Mouse (Mus musculus): ENCODE results near the gene Abcb8. TPM values are rescaled to one million over a fixed set of nuclear protein-coding genes. Genes with fewer than 3 reads are reported as not detected.

The Abcb8 gene
- polyA plus RNA-seq, 1 experiment from 2014 or later = 48.6 TPM

DNA sequence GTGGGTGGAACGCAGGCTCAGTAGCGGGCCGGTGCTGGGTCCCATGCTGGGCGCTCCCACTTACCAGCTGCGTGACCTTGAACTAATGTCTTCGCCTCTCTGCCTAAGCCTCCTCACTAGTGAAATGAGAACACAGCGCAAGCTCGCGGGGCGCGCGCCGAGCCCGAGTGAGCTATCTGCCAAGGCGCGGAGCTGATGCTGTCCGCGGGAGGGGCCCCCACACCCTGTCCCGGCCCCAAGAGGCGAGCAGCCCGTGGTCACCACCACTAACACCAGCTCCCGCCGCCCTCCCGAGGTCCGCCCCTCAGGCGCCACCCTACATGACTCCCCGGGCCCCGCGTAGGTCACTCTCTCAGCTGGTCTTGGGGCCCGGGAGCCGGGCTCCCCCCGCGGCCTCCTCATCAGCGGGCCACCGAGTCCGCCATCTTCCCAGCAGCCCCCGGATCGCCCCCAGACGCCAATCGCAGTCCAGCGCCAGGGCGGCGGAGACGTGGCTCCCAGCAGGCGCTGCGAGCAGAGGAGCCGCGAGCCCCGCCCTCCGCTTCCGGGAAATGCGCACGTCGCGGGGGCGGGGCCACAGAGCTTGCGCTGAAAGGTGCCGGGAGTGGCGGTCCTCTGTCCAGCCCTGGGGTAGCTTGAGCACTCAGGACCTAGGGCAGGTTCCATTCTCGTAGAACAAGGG is 51.4 kb downstream of the Abcb8 start, which contains the start of gene Fastk:
Gene Fastk (minus strand): TSS at position 542 of the 682 bp plus-strand sequence.
- H3K36me3 ChIP-seq (ENCODE audit: insufficient read depth, low read length) = peaks cover 30% of the 10 kb centered on the region
- H3K4me3 ChIP-seq (replicated peaks; ENCODE audit: low read depth, low read length) = peak within 1 kb of the TSS; percentile 93
- no peaks in the 10 kb centered on the region for H3K27me3 ChIP-seq (ENCODE audit: insufficient read depth, low read length)
- peaks cover 15% of the 10 kb centered on the region; the same call in 1 of the 2 replicates for H3K4me1 ChIP-seq (replicated peaks; ENCODE audit: insufficient read depth, low read length)
- peak within 1 kb of the TSS; percentile 97 for H3K9ac ChIP-seq (ENCODE audit: low read depth, low read length)
- WGBS = under 1% methylated on average over 51 of the region's 60 CpGs
- peak; percentile 97 for DNase-seq (ENCODE audit: low spot score)
- peak within 1 kb of the TSS; percentile 90 for H3K4me2 ChIP-seq (ENCODE audit: low read length)
- no peaks in the 10 kb centered on the region for H3K9me3 ChIP-seq (replicated peaks; ENCODE audit: low read length)
- peak within 1 kb of the TSS; percentile 95 for H3K27ac ChIP-seq
- ATAC-seq (replicated peaks; ENCODE audit: low FRiP score, low read depth) = peak; percentile 85
- TF ChIP-seq CTCF (IDR thresholded peaks at IDR 0.05; ENCODE audit: low read depth) = peak; percentile 2; the same call in 1 of the 2 replicates

DNA sequence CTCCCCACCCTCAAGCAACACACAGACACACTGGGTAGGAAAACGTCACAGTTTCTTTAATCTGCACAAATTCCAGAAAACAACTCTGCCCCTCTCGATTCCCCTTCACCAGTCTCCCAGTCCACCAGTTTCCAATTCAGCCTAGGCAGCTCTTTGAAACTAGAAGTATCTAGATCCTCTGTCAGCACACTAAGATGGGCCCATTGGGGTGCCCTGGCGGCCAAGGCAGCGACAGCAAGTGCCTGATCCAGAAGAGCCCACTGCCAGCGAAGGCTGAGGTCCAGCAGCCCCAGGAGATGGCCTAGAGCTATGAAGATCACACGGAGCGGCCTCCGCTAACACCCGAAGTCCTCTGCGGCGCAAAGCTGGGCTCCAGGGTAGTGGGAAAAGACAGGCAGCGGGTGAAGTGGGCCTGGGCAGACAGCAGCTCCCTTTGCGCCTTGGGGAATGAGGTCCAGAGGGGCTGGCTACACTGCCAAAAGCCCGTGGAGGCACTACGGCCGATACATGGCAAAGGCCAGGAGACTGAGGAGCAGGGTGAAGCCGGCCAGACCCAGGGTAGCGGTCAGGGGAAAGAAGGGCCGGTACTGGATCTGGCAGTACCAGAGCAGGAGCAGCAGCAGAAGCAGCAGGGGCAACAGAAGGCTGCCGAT is 52.1 kb downstream of the Abcb8 start:
- Histone ChIP-seq H3K4me1 (replicated peaks; ENCODE audit: insufficient read depth, low read length) (peaks cover 15% of the 10 kb centered on the region; the same call in 1 of the 2 replicates), H3K9ac (ENCODE audit: low read depth, low read length) (peak overlapping the region; percentile 97), H3K4me2 (ENCODE audit: low read length) (peak overlapping the region; percentile 90), H3K4me3 (replicated peaks; ENCODE audit: low read depth, low read length) (peak overlapping the region; percentile 93), H3K27ac (peak overlapping the region; percentile 95), H3K9me3 (replicated peaks; ENCODE audit: low read length) (no peaks in the 10 kb centered on the region), H3K27me3 (ENCODE audit: insufficient read depth, low read length) (no peaks in the 10 kb centered on the region), H3K36me3 (ENCODE audit: insufficient read depth, low read length) (peaks cover 23% of the 10 kb centered on the region)
- 62% methylated on average over 20 of the region's 20 CpGs for WGBS
- DNase-seq (ENCODE audit: low spot score) = no peak
- TF ChIP-seq CTCF (IDR thresholded peaks at IDR 0.05; ENCODE audit: low read depth) = no peak; the same call in 1 of the 2 replicates
- 0 out of 2 replicates have a peak, but pooled peaks have one; percentile 0 for ATAC-seq (replicated peaks; ENCODE audit: low FRiP score, low read depth)

DNA sequence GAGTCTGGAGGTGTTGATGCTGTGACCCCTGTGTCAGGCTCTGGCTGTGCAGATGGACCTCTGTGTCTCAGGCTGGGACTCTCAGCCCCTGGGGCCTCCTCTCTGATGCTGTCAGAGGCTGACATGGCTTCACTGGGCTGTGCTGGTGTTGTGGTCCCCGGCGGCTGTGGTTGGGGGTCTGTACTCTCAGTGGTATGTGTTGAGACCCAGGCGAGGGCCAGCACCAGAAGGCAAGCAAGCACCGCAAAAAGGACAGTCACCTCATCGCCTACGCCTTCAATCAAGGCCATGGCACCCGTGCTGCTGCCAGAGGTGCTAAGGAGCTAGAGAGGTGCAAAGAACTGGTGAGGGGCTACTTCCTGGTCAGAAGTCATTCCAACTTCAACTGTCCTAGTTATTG is 53.2 kb downstream of the Abcb8 start:
- Histone ChIP-seq H3K4me3 (replicated peaks; ENCODE audit: low read depth, low read length) (no peak overlapping the region), H3K36me3 (ENCODE audit: insufficient read depth, low read length) (peaks cover 13% of the 10 kb centered on the region; the same call in 1 of the 2 replicates), H3K27ac (no peak overlapping the region), H3K9ac (ENCODE audit: low read depth, low read length) (no peak overlapping the region), H3K4me2 (ENCODE audit: low read length) (peak overlapping the region; percentile 64; the same call in 1 of the 2 replicates), H3K4me1 (replicated peaks; ENCODE audit: insufficient read depth, low read length) (peaks cover 15% of the 10 kb centered on the region; the same call in 1 of the 2 replicates), H3K27me3 (ENCODE audit: insufficient read depth, low read length) (no peaks in the 10 kb centered on the region), H3K9me3 (replicated peaks; ENCODE audit: low read length) (no peaks in the 10 kb centered on the region)
- no peak for TF ChIP-seq CTCF (IDR thresholded peaks at IDR 0.05; ENCODE audit: low read depth)
- no peak for ATAC-seq (replicated peaks; ENCODE audit: low FRiP score, low read depth)
- no peak for DNase-seq (ENCODE audit: low spot score)
- 93% methylated on average over 7 of the region's 7 CpGs for WGBS

DNA sequence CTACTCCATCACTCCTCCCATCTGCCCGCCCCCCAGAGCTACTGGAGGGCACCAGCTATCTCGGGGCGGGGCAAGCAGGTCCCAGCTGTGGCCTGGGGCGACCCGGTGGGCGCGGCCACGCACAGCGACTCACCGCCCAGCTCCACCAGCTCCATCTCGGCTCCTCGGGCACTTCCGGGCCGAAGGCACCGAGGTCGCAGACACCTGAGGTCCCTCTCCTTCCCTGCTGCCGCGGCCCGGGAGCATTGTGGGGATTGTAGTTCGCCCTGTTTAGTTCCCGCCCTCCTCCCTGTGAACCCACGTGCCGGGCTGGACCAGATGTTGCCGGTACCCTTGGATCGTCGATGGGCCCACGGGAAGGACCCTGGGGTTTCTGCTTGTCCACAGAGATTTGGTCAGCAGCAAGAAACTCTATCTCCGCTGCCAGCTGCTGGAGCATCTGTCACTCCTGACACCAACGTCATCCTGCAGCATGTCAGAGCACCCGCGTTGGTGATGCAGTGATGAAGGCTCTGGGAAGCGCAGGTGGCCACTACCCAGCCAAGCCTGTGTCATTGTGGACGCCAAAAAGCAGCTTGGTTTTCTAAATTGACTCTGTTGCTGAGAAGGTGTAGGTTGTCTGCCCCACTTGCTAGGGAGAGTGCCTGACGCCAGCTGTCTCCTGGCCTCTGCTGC is 54.3 kb downstream of the Abcb8 start, which contains the start of gene Tmub1:
Gene Tmub1 (minus strand): TSS at position 231 of the 675 bp plus-strand sequence.
- peaks cover 6% of the 10 kb centered on the region; the same call in 1 of the 2 replicates for H3K36me3 ChIP-seq (ENCODE audit: insufficient read depth, low read length)
- peak within 1 kb of the TSS; percentile 64 for H3K4me2 ChIP-seq (ENCODE audit: low read length)
- H3K27ac ChIP-seq = no peak within 1 kb of the TSS
- H3K27me3 ChIP-seq (ENCODE audit: insufficient read depth, low read length) = no peaks in the 10 kb centered on the region
- H3K9ac ChIP-seq (ENCODE audit: low read depth, low read length) = peak within 1 kb of the TSS; percentile 38
- 2% methylated on average over 34 of the region's 34 CpGs for WGBS
- no peak for TF ChIP-seq CTCF (IDR thresholded peaks at IDR 0.05; ENCODE audit: low read depth)
- peak within 1 kb of the TSS; percentile 38 for H3K4me3 ChIP-seq (replicated peaks; ENCODE audit: low read depth, low read length)
- ATAC-seq (replicated peaks; ENCODE audit: low FRiP score, low read depth) (peak; percentile 69), DNase-seq (ENCODE audit: low spot score) (peak; percentile 79)
- peaks cover 18% of the 10 kb centered on the region; the same call in 1 of the 2 replicates for H3K4me1 ChIP-seq (replicated peaks; ENCODE audit: insufficient read depth, low read length)
- no peaks in the 10 kb centered on the region for H3K9me3 ChIP-seq (replicated peaks; ENCODE audit: low read length)

DNA sequence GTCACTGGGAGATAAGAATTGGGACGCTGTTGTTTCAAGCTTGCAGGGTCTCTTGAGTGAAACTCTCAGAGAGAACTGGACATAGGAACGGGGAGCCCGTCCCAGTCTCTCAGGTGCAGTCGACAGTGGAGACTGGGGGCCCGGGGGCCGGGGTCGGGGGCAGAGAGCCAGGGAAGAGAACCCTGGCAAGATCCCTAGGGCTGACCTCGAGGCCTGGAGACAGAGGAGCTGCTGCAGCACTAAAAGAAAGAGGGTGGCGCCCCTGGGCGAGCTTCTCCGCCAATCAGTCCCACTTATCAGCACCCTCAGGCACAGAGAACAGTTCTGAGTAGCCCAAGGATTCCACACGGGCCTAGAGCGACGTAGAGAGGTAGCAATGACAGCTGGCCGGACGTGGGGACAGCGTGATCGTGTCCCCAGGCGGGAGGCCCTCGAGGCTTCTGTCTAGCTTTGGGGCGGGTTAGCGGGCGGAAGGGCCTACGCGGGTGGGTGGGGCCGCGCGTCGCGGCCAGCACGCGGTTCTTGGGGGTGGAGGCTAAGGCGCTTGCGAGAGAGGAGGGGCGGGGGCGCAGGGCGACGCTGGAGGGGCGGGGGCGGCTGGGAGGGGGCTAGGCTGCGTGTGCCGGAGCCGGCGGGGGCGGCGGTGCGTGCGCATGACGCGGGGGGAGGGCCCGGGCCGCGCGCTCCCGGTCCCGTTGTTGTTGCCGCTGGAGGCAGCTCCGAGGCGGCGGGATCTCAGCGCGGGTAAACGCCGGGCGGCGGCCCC is 58.0 kb downstream of the Abcb8 start:
- WGBS = 5% methylated on average over 42 of the region's 66 CpGs
- no peak for TF ChIP-seq CTCF (IDR thresholded peaks at IDR 0.05; ENCODE audit: low read depth)
- Histone ChIP-seq H3K27me3 (ENCODE audit: insufficient read depth, low read length) (no peaks in the 10 kb centered on the region), H3K9ac (ENCODE audit: low read depth, low read length) (peak overlapping the region; percentile 77), H3K9me3 (replicated peaks; ENCODE audit: low read length) (no peaks in the 10 kb centered on the region), H3K27ac (peak overlapping the region; percentile 86), H3K4me3 (replicated peaks; ENCODE audit: low read depth, low read length) (peak overlapping the region; percentile 74), H3K36me3 (ENCODE audit: insufficient read depth, low read length) (no peaks in the 10 kb centered on the region), H3K4me2 (ENCODE audit: low read length) (peak overlapping the region; percentile 97), H3K4me1 (replicated peaks; ENCODE audit: insufficient read depth, low read length) (peaks cover 24% of the 10 kb centered on the region)
- ATAC-seq (replicated peaks; ENCODE audit: low FRiP score, low read depth) = peak; percentile 67
- peak; percentile 95 for DNase-seq (ENCODE audit: low spot score)
